Mouse (Mus musculus) hindbrain, embryonic 15.5 days (tissue): Measurements from ENCODE around the gene Gm20517. TPM values are rescaled to one million over a fixed set of nuclear protein-coding genes. Genes with fewer than 3 reads are reported as not detected.

Experiments
- polyA plus RNA-seq: library from polyadenylated mRNA; unstranded; fragments of >200 nt; fragmentation: Nextera tagmentation; extraction: Ambion mirVana; gene quantifications from 2 replicates; pipeline ENCODE4 v1.2.1, GENCODE M21; 2015

The Gm20517 gene
- polyA plus RNA-seq, 1 experiment from 2014 or later = 2.5 TPM

Other genes starting within 250 kb of the Gm20517 start
- 66.4 and 70.3 TPM in 2 replicates for gene Mrps10, start 242.7 kb upstream of the Gm20517 start, polyA plus RNA-seq
- 0.62 and 0.67 TPM in 2 replicates for gene Guca1b, start 226.2 kb upstream of the Gm20517 start, polyA plus RNA-seq
- gene Guca1a, start 211.0 kb upstream of the Gm20517 start, polyA plus RNA-seq = 0.56 and 0.70 TPM in 2 replicates
- 0.10 and 0.47 TPM in 2 replicates for gene AI661453, start 175.0 kb upstream of the Gm20517 start, polyA plus RNA-seq
- gene 1700001C19Rik, start 174.2 kb upstream of the Gm20517 start, polyA plus RNA-seq = 0.47 and 0.74 TPM in 2 replicates
- gene Taf8, start 109.3 kb upstream of the Gm20517 start, polyA plus RNA-seq = 21.0 and 22.5 TPM in 2 replicates
- gene Ccnd3, start 106.5 kb upstream of the Gm20517 start, polyA plus RNA-seq = 88.8 and 91.0 TPM in 2 replicates
- 33.9 and 37.5 TPM in 2 replicates for gene Bysl, start 97 bp upstream of the Gm20517 start, polyA plus RNA-seq
- gene Med20, start within 50 bp of the Gm20517 start, polyA plus RNA-seq = 41.2 and 43.9 TPM in 2 replicates
- gene Usp49, start 19.1 kb downstream of the Gm20517 start, polyA plus RNA-seq = 6.3 and 8.2 TPM in 2 replicates
- 277 and 288 TPM in 2 replicates for gene Tomm6, start 76.8 kb downstream of the Gm20517 start, polyA plus RNA-seq
- 49.3 and 52.2 TPM in 2 replicates for gene Frs3, start 77.4 kb downstream of the Gm20517 start, polyA plus RNA-seq
- gene Gm21981, start 82.9 kb downstream of the Gm20517 start, polyA plus RNA-seq = 1.2 and 1.5 TPM in 2 replicates
- gene Prickle4, start 83.1 kb downstream of the Gm20517 start, polyA plus RNA-seq = 1.3 and 1.6 TPM in 2 replicates
- 0.16 TPM in 1 of 2 replicates, not detected in the other for gene Pgc, start 115.3 kb downstream of the Gm20517 start, polyA plus RNA-seq
- 3.6 and 4.2 TPM in 2 replicates for gene Tfeb, start 125.4 kb downstream of the Gm20517 start, polyA plus RNA-seq
- 4.0 and 4.2 TPM in 2 replicates for gene Mdfi, start 223.1 kb downstream of the Gm20517 start, polyA plus RNA-seq